Mouse (Mus musculus) heart, adult 11 months (tissue): ENCODE results near the gene Kcnc1.

ENCODE experiments used
- DNase-seq: peaks from one replicate; pipeline ENCODE4 v3.0.0; 2022

Kcnc1 gene

DNA sequence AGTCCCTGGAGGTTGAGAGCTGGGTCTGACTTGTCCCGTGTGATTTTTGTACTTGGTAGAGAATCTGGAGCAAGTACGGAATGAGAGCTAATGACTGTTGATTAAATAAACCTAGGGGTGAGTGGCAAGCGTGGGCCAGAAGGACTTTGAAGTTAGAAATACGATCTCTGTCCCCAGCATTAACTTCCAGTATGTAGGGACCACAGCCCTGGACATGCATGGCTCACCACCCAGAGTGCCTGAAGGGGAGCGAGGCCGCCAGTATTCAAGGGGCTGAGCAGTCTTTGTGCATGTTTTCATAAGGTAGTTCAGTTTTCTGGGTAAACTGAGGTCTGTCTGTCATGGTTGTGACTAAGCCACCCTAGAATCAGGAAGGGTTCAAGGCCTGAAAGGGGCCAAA is 726 bp upstream of the Kcnc1 start:
- DNase-seq: no peak

- no peak for DNase-seq
Observed at GRCm38 (mm10) chr7:46396928-46397731, 833 bp downstream of the Kcnc1 start.

DNA sequence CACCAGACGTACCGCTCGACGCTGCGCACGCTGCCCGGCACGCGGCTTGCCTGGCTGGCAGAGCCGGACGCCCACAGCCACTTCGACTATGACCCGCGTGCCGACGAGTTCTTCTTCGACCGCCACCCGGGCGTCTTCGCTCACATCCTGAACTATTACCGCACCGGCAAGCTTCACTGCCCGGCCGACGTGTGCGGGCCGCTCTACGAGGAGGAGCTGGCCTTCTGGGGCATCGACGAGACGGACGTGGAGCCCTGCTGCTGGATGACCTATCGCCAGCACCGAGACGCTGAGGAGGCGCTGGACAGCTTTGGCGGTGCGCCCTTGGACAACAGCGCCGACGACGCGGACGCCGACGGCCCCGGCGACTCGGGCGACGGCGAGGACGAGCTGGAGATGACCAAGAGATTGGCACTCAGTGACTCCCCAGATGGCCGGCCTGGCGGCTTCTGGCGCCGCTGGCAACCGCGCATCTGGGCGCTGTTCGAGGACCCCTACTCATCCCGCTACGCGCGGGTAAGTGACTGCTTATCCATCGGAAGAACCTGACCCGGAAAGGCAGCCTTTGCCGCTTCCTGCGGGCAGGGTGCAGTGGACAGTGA is 1.5 kb downstream of the Kcnc1 start:
- DNase-seq: no peak

GRCm38 (mm10) chr7:46398612-46399011 is 2.3 kb downstream of the Kcnc1 start:
- DNase-seq: no peak

DNA sequence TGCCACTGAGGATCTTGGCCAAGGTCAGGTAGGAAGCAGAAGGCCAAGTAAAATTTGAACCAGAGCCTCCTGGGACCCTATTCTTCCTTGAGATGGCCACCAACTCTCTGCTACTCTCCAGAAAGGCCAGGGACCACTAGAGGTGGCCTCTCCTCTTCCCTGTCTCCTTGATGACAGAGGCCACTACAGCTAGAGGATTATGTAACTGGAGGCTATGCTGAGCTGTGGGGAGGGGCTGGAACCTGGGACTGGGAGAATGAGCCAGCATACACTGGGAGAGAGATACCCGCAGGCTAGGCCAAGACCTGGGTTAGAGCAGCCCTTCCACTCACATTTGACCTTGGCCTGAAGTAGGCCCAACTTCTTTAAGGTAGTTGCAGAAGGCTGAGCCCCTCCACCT is 3.4 kb downstream of the Kcnc1 start:
- DNase-seq: no peak

- no peak for DNase-seq
Observed at GRCm38 (mm10) chr7:46400346-46400745, 4.0 kb downstream of the Kcnc1 start.

DNA sequence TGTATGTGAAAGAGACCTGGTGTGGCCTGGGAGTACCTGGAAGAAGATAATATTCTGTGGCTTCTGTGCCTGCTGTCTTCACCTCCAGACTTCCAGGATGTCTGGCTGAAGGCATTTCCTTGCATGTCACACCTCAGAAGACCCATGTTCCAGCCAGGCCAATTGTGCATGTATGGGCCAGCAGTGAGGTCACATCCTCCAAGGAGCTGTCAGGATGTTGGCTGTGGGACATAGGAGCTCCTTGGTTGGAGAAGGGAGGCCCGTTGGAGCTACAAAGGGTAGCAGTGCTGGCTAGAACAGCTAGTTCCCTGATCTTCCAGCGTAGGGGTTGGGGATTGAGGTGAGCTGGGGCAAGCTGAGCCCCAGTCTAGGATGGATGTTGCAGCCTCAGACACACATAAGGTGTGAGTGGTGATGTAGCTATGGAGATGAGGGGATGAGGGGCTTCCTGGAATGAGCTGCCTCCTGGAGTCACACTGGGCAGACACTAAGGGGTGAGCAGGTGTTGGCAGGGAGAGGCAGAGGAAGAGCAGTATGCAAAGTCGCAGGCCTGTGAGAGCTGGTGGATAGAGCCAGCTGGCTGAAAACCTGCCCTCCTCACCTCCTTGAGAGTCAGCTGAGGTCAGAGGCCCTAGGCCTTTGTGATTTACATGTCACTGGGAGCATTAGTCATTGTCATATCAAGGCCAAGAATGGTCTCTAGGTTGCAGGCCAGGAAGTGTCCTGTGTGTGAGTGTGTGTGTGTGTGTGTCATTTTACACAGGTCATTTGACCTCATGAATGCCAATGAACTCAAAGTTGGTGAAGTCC is 5.3 kb downstream of the Kcnc1 start:
- DNase-seq: no peak

- peak; percentile 92 for DNase-seq
Observed at GRCm38 (mm10) chr7:46403616-46404485, 7.6 kb downstream of the Kcnc1 start.

DNA sequence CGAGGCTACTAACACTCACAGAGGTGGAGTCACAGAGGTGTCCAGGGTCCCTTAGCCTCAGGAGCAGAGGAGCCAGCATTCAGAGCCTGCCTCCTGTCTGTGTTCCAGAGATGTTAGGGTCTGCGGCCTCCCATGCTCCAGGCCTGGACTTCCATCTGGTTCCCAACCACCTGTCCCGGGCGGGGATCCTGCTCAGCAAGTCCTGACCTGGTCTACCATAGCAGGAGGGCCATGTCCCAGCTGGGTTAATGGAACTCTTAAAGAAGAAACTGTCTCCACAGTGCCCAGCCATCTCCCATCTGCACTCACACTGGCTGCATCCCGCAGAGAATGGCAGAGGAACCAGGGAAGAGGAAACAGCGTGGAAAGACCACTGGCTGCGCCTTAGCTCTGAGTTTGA is 8.5 kb downstream of the Kcnc1 start:
- no peak for DNase-seq

GRCm38 (mm10) chr7:46408606-46409005 is 12.3 kb downstream of the Kcnc1 start:
- DNase-seq: no peak

DNA sequence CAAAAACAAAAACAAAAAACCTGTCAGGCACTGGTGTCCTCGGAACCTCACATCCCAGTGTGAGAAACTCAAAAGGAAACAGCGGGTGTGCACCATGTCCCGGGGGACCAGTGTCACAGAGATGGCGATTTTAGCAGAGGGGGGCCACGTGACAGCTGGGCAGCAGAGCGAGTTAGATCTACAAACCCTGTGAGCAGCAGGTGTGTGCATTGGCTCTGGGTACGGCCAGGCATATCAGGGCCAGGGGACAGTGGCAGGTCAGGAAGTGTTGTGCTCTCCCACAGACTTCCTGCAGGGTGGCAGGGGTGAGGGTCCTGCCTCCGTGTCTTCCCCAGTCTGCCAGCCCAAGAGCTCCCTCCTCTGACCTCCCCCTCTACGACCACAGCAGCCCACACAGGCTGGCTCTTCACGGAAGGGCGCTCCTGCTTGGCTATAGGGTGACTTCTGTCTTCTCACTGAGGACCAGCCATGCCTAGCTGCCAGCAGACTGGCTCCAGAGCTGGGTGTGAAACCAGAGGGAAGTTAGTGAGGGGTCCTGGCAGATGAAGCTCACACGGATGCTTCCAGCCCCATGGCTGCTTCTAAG is 13.0 kb downstream of the Kcnc1 start:
- DNase-seq: no peak

GRCm38 (mm10) chr7:46410727-46411126 is 14.4 kb downstream of the Kcnc1 start:
- DNase-seq: no peak

- DNase-seq: no peak
Observed at GRCm38 (mm10) chr7:46412823-46413222, 16.5 kb downstream of the Kcnc1 start.

- no peak for DNase-seq
Observed at GRCm38 (mm10) chr7:46413959-46414725, 17.8 kb downstream of the Kcnc1 start.

GRCm38 (mm10) chr7:46415818-46416425 is 19.6 kb downstream of the Kcnc1 start:
- no peak for DNase-seq

- no peak for DNase-seq
Observed at GRCm38 (mm10) chr7:46417467-46417866, 21.2 kb downstream of the Kcnc1 start.

- DNase-seq: no peak
Observed at GRCm38 (mm10) chr7:46418102-46418622, 21.9 kb downstream of the Kcnc1 start.

GRCm38 (mm10) chr7:46421535-46421934 is 25.2 kb downstream of the Kcnc1 start:
- no peak for DNase-seq

DNA sequence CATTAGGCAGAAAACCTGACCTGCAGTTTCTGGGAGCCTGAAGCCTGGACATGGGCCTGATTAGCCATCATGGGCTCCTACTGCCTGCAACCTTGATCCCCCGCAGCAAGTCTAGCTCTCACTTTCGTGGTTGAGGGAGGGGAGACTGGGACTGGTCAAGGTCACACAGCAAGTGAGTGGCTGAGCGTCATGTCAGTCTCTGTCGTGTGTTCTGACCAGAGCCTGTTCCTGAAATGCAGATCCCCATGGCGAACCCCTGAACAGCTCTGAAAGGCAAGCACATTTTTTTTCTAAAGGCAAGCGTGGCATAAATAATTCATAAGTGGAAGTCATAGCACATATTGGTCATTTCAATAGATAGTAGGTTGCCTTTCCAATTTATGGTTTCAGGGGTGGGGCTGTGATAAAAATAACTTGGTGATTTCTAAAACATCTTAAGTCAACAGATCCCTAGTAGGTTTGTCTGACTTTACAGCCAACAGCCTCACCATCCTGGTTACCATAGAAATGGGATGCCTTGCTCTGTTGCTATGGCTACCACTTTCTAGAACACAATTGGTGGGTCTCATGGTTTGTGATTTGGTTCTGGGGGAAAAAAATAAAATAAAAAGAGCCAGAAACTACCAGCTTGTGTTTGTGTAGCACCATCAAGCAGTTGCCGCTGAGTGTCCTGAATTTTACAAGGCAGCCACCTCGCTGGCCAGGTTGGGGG is 25.9 kb downstream of the Kcnc1 start:
- DNase-seq: no peak

- DNase-seq: no peak
Observed at GRCm38 (mm10) chr7:46422764-46423412, 26.6 kb downstream of the Kcnc1 start.
